Mouse (Mus musculus): Measurements from ENCODE around the gene Cldn13.

The Cldn13 gene

GRCm38 (mm10) chr5:134891552-134891951 lies 23.8 kb downstream of the Cldn13 start:
- no peak for DNase-seq (ENCODE audit: low read depth)

- DNase-seq (ENCODE audit: low read depth): no peak
Measured at GRCm38 (mm10) chr5:134890601-134891054, 24.7 kb downstream of the Cldn13 start.

GRCm38 (mm10) chr5:134888505-134888904 lies 26.8 kb downstream of the Cldn13 start:
- no peak for DNase-seq (ENCODE audit: low read depth)

GRCm38 (mm10) chr5:134887447-134888335 lies 27.6 kb downstream of the Cldn13 start:
- no peak for DNase-seq (ENCODE audit: low read depth)

- no peak for DNase-seq (ENCODE audit: low read depth)
Measured at GRCm38 (mm10) chr5:134883077-134883476, 32.2 kb downstream of the Cldn13 start.

- no peak for DNase-seq (ENCODE audit: low read depth)
Measured at GRCm38 (mm10) chr5:134876801-134877200, 38.5 kb downstream of the Cldn13 start.

- DNase-seq (ENCODE audit: low read depth): no peak
Measured at GRCm38 (mm10) chr5:134875245-134875644, 40.1 kb downstream of the Cldn13 start.

GRCm38 (mm10) chr5:134873956-134874879 lies 41.1 kb downstream of the Cldn13 start:
- DNase-seq (ENCODE audit: low read depth): no peak

GRCm38 (mm10) chr5:134873034-134873433 lies 42.3 kb downstream of the Cldn13 start:
- DNase-seq (ENCODE audit: low read depth): no peak

GRCm38 (mm10) chr5:134872597-134872996 lies 42.7 kb downstream of the Cldn13 start:
- no peak for DNase-seq (ENCODE audit: low read depth)

GRCm38 (mm10) chr5:134868506-134868905 lies 46.8 kb downstream of the Cldn13 start:
- DNase-seq (ENCODE audit: low read depth): no peak

- DNase-seq (ENCODE audit: low read depth): no peak
Measured at GRCm38 (mm10) chr5:134867320-134868144, 47.8 kb downstream of the Cldn13 start.

- DNase-seq (ENCODE audit: low read depth): no peak
Measured at GRCm38 (mm10) chr5:134865158-134865557, 50.2 kb downstream of the Cldn13 start.
